Mouse (Mus musculus): ENCODE measurements around the gene Gna14.

The Gna14 gene

DNA sequence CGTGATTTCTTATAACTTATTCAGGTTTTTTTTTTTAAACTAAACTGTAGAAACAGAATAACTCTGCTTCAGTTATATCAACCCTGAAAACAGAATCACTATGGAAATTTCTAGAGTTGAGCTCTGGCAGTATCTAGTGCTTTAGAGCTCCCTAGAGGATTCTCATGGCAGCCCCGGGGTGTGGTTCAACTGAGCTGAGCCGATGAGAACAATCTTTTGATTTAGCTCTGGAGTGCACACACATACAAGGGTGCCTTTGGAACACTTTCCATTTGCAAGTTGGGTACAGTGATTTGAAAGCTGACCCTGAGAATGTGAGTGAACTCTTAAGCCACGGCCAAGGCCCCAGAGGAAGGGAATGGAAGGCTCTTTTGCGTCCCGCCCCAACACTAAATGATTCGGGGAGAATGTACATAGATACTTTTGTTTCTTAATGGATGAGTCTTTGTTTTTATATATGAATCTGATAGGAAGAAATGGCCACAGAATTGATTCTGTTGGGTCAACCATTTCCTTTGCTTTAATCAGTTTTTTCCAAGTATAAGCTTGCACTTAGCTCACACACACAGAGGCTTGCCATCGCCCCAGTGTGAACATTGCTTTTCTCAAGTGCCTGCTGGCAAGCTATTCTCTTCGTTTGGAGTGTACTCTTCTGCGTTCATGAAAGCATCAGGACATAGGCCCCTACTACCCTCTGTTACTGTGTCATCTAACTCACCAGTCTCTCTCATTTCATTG is 75.0 kb downstream of the Gna14 start:
- no peak for DNase-seq (ENCODE audit: low read depth, low spot score)

DNA sequence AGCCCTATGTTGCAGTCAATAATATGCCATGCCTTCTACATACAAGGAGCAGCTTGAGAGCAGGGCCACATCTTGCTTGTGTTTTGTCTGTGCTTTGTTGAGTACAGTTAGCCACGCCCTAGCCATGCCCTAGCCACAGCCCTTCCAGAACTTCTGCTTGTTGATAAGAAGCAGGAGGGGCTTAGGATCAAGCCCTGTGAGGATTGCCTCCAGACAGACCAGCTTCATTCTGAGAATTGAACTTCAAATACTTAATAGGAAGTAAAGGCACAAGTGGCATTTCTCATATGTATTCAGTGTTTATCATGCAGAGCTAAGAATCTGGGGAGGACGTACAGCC is 75.5 kb downstream of the Gna14 start:
- DNase-seq (ENCODE audit: low read depth, low spot score), result no peak

GRCm38 (mm10) chr19:16514201-16514600 is 78.6 kb downstream of the Gna14 start:
- no peak for DNase-seq (ENCODE audit: low read depth, low spot score)

DNA sequence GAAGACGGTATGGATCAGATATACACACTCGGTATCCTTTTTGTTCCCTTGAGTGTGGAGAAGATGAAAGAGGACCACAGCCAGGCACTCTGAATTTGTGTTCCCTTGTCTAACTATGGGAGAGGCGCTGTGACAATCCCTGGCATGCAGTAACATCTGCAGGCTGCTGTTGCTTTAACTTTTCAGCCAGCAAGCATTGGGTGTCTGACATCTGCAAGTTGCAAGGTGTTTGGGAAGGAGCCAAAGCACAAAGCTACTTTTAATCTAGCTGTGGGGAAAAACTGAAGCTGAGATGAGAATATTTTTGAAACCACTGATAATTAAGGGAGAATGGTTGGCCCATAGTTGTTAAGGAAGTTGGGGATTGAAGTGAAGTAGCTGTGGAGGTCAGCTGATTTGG is 83.0 kb downstream of the Gna14 start:
- DNase-seq (ENCODE audit: low read depth, low spot score), result no peak

DNA sequence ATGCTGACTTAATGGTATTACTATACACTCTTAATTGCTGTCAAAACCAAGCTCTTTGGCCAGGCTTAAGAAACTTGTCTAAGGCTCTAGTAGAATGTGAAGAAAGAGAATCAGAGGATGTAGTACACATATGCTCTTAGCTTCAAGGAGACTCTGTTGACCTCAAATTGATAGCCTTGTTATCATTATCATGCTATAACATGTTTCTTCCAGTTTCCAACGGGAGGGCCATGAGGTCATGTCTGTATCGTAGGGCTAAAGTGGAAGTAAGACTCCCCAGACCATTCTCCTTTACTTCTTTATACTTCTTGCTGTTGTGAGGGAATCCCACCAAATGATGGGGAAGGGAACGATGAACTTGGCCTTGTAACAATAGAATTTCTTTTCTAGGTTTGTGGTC is 85.0 kb downstream of the Gna14 start:
- DNase-seq (ENCODE audit: low read depth, low spot score), result no peak

GRCm38 (mm10) chr19:16526302-16526880 is 90.8 kb downstream of the Gna14 start:
- DNase-seq (ENCODE audit: low read depth, low spot score), result no peak

- no peak for DNase-seq (ENCODE audit: low read depth, low spot score)
Measured at GRCm38 (mm10) chr19:16527031-16527430, 91.5 kb downstream of the Gna14 start.

DNA sequence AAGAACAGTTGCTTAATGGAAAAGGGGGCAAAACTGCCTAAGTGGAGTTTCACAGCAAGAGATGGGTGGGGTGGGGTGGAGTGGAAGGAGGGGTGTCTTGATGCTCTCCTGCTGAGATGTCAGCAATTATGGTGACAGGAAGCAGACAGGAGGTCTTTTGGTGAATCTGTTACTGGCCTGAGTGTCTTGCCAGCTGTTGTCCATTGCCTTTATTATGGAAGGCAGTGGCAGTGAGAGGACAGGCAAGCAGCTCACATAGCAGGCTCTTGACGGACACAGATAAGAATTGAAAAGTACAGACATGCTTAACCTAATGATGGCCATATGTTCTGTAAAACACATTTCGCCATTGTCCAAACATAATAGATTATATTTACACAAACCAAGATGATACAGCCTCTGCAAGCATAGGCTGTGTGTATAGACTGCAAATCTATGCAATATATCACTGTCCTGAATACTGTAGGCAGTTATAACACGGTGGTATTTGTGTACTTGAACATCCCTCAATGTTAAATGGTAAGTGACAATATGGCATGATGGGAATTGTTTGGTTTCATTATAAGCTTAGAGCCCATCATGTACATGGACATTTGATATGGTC is 92.8 kb downstream of the Gna14 start:
- DNase-seq (ENCODE audit: low read depth, low spot score), result no peak

DNA sequence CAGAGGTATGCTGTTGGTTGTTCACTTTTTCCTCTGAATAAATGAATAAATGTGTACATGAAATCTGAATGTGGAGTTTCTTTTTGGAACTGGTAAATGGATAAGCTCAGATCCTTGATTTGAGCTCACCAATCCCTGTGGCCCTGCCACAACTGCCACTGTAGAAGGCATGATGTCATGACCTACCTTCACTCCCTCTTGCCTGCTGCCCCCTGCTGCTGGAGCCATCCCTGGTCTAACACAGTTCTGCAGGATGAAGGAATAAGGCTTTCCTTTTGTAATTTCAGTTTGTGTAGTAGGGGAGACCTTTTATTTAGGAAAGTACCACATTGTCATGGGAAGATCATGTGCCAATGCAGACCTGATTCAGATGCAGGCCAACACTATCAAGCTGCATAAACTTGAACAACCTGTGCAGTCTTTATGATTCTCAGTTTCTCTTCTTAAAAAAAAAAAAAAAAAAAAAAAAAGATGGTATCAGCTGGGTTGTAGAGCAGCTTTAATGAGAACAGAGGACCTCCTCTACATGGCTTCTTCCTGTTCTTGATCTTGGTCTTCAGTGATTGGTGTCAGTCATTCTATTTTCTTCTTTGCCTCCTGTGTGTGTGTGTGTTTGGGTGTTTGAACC is 93.8 kb downstream of the Gna14 start:
- no peak for DNase-seq (ENCODE audit: low read depth, low spot score)

DNA sequence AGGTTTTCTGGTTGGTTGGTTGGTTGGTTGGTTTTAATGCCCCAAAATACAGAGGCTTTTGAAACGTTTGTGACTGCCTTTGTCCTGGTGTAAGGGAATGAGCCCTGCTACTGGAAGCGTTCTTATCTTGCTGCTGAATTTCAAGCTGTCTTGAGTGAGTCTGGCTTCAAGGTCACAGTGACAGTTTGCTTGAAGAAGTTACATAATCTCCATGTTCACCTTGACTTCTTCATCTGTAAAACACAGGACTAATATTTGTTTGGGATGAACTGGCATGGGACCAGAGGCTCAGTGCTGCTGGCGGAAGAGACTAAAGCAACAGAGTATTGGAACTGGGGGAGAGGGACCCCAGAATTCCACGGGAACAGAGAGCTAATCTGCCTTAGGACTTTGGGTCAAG is 94.4 kb downstream of the Gna14 start:
- no peak for DNase-seq (ENCODE audit: low read depth, low spot score)

GRCm38 (mm10) chr19:16534311-16534710 is 98.7 kb downstream of the Gna14 start:
- no peak for DNase-seq (ENCODE audit: low read depth, low spot score)

GRCm38 (mm10) chr19:16538416-16538815 is 102.9 kb downstream of the Gna14 start:
- DNase-seq (ENCODE audit: low read depth, low spot score), result no peak

DNA sequence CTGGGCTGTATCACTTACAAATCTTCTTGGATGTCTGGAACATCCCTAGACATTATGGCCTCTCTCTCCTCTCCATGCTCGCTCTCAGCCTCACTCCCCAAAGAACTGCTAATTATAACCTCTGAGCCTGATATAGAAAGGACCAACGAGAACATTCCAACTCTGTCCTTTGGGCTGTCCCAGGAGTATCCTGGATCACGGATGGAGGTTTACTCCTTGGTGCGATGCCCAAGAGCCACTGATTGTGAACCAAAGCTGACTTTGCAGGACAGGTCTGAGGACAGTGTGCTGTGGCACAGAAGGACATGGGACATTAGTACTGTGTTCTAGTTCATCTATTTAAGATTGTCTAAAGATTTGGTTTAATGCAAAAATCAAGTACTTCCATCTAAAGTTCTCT is 108.1 kb downstream of the Gna14 start:
- DNase-seq (ENCODE audit: low read depth, low spot score), result no peak

GRCm38 (mm10) chr19:16556988-16557387 is 121.4 kb downstream of the Gna14 start:
- no peak for DNase-seq (ENCODE audit: low read depth, low spot score)

- DNase-seq (ENCODE audit: low read depth, low spot score), result no peak
Measured at GRCm38 (mm10) chr19:16557971-16558370, 122.4 kb downstream of the Gna14 start.

DNA sequence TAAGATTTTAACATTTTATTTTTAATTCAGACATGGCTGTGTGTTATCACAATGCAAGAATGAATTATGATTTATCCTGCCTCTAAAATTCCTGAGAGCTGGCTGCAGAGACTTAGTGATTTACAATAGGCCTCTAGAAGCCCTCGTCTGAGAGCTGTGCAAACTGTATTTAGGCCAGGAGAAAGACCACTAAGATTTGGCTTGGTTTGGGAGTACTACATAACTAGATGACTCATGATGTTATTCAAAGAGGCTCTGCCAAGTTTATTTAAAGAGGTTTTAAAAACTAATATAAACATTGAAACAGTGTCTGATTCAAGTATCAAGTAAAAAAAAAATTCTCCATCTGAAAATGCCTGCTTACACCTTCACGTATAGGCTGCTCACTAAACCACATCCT is 123.0 kb downstream of the Gna14 start:
- DNase-seq (ENCODE audit: low read depth, low spot score), result no peak

DNA sequence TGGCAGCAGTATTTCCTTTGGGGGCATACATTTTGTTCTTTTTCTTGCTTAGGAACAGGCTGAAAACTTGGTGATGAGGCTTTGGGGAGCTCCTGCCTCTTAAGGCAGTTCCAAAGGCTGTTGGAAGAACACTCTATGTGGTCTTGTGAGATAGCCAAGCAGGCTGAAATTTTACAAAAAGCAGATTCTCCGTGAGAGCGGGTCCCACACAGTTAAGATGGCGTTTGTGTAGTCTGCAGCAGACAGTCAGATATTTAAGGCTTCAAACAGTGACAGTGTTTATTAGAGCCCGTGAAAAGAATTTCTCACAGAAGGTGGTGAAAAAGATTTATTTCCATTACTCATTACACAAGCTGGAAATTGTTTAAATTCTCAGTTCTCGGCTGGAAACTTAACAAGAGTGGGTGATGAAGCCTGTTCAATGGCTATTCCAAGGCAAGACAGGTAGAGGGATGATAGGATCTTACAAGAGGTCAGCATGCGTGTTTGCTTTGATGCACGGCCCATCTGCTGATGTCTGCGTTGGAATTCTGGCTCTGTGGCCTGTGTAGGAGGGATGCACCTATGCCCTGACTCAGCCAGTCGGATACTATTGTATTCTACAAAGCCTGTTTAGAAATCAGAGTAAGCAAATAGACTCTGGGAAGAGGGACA is 123.8 kb downstream of the Gna14 start:
- DNase-seq (ENCODE audit: low read depth, low spot score), result no peak

DNA sequence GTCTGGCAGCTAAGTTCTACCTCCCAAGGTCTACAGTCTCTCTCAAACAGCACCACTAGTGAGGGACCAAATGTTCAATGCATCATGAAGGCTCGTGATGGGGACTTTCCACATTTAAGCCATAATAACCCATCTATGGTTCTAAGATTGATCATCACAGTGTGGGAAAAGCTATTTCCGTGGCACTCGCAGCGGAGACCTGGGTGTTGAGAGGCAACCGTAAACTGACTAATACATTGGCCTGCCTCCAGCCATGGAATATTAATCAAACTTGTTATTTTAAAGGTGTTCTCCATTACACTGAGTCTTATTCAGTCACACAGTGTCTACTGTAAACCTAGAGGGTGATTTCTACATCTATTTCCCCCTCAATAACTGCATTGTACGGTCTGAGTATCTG is 127.1 kb downstream of the Gna14 start:
- DNase-seq (ENCODE audit: low read depth, low spot score), result no peak

DNA sequence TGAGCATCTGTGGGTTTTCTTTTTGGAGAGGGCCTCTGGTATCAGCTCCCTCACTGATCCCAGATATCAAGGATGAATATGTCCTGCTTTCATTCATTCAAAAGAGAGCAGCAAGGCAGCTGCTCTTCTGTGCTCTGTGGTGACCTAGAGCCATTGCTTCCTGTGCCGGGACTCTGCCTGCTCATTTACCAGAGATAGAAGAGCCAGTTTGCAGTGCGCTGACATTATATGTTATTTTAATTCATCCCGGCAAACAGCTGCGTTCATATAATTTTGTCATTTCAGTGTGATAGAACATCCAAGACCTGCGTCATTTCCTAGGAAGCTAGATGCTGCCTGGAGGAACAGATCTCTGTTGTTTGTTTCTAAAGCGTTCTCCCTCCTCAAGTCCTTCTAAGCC is 141.2 kb downstream of the Gna14 start:
- no peak for DNase-seq (ENCODE audit: low read depth, low spot score)

GRCm38 (mm10) chr19:16579656-16580260 is 144.2 kb downstream of the Gna14 start:
- no peak for DNase-seq (ENCODE audit: low read depth, low spot score)

- no peak for DNase-seq (ENCODE audit: low read depth, low spot score)
Measured at GRCm38 (mm10) chr19:16580501-16580900, 144.9 kb downstream of the Gna14 start.

DNA sequence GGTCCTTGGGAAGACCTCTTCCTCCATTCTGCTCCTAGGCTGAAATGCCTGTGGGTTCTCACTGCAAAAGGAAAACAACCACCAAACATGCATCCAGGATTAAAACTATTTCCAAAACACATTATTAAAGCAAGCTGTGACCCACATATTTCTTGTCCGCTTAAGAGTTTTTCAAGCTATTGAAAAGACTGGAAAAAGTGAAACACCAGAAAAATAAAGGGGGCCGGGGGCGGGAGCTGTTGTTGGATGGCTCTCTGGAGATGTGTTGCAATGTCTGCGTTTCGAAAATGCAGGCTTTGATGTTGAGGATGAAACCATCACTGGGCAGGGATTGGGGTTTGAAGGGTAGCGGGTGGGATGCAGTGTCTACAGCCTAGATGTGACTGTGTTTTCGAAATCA is 149.0 kb downstream of the Gna14 start:
- DNase-seq (ENCODE audit: low read depth, low spot score), result no peak
